Mouse (Mus musculus): Measurements from ENCODE around the gene Lsamp.

Gene Lsamp

DNA sequence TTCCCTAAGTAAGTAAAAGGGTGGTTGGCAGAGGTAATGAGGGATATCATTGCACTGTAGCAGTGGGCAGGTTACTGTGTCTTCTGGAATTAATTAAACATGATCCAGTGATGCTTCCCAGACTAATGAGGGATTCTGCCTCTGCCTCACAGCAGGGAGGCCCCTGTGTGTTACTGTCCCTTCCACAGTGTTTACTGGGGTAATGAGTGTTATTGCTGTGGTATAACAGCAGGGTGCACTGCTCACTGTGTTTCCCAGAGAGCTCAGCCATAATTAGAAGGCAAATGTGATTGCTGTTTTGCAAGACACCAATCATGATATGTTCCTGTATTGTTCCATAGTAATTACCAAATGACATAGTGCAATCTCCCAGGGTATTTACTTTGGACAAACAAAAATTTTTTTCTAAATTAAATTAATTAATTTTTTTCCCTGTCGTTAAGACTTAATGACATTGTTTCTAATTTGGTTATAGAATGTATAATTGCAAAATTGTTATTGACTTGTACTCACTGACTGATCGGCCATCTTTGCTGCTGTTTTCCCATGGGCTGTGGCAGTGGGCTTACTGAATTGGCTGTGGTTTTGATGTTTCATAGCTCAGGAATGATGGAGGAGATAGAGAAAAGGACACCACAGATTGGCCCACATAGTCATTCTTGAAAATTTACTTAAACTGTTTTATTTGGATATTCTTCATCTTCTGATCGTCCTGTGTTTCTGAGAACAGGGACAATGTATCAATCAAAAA, 655.6 kb downstream of the Lsamp start:
- in situ Hi-C loops (cut with MboI; ENCODE audit: unreplicated experiment in 2 of 2), result loop anchor here in 1 of 2 experiments (5.0 to 10.0 kb wide), 4 partner anchors 175 to 603 kb away; no protein-coding TSS in a partner anchor

DNA sequence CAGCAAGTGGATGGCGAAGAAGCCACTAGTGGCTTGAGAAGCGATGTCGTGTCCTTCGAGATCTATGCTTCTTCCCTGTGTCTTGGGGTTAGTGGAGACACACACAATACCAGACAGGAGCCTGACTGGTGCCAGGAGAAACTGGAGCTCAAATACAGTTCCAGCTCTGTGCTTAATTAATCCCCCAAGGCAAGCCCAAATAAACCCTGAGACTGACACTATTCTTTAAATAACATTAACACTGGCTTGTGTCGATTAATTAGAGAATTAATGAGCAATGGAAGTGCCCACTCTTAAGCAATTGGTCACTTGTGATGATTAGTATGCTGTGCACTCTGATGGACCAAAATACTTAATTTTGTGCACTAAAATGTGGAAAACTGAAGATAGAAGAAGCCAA, 668.6 kb downstream of the Lsamp start:
- in situ Hi-C loops (cut with MboI; ENCODE audit: unreplicated experiment in 2 of 2), result no loop called here

DNA sequence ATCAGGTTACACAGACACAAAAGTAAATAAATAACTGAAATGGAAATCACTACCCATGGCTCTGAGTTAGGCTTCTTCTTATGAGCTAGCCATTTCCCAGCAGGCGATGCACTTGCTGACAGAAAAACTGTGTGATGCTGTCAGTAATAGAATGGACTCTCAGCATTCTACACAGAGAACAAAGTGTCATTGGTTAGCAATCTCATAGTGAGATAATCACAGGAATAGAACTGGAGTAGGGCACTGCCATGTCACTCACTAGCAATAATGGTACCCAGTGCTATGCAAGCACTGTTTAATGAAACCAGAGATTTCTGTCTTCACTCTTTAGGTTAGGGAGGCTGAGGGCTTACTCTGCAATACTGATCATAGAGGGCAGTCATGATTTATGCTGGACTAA, 669.3 kb downstream of the Lsamp start:
- in situ Hi-C loops (cut with MboI; ENCODE audit: unreplicated experiment in 2 of 2), result no loop called here

DNA sequence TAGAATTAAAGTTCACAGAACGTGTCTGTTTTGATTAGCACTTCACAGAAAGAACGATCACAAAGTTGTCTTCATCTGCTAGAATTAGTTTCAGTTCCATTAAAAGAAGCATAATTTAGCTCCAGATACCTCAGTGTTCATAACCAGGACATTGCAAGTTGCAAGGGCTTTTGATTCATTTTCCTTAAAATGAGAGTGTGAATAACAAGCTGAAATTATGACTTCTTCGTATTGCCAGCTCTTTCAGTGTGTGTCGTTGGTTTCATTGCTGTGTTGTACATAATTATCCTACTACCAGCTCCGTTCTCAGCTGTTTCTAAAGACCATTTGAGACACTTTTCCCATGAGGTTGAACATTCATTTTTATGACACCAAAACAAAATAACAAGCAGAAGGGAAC, 672.2 kb downstream of the Lsamp start:
- in situ Hi-C loops (cut with MboI; ENCODE audit: unreplicated experiment in 2 of 2), result loop anchor here in 1 of 2 experiments (5.0 kb wide), 2 partner anchors 51 to 81 kb away; no protein-coding TSS in a partner anchor

DNA sequence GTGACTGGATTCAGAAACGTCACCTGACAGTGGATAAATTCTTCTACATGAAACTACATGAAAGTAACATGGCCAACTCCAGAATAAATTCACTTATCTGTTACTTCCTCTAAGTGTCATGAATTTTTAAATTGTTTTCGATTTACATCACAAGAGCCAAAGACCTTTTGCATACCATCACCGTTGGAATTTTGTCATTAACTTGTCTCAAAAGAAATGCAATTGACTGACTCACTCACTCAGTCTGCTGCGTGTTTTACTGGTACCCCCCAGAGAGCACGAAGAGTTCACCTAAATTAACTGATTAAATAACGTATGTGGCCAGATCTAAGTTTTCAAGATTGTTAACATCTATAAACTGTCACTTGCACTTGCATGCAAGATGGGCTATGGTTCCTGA, 672.7 kb downstream of the Lsamp start:
- in situ Hi-C loops (cut with MboI; ENCODE audit: unreplicated experiment in 2 of 2), result loop anchor here in 1 of 2 experiments (5.0 kb wide), 2 partner anchors 50 to 80 kb away; no protein-coding TSS in a partner anchor

DNA sequence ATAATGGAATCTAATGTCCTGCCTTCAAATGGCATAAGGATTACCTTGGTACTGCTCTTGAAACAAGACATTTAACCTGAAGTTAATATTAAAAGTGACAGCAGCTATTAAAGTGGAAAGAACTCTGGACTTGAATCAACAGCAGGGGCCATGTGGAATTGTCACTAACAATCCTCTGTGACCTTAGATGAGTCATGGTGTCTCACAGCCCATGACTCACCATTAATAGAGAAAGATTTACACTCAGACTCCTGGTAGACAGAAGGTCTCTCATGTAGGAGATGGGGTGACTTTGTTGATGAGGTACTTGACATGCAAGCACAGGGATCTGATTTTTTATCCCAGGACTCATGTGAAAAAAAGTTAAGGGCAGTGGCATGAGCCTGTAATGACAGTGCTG, 701.4 kb downstream of the Lsamp start:
- in situ Hi-C loops (cut with MboI; ENCODE audit: unreplicated experiment in 2 of 2), result no loop called here

DNA sequence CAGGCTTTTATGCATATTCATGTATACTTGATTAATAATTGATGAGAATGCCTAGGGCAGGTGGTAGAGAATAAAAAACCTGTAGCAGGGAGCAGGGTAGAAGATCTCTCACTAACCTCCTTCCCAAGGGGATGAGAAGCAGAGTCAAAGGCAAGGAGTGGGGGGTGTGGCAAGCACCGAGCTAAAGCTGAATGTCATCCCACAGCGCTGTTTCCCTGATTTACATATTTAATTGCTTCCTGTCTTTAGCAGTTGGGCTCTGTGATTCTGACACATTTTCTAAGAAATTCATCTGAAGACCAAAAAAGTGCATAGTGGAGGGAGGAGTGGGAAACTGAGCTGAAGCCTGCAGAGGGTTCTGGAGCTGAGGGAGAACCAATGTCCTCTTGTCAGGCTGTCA, 708.1 kb downstream of the Lsamp start:
- in situ Hi-C loops (cut with MboI; ENCODE audit: unreplicated experiment in 2 of 2), result no loop called here

DNA sequence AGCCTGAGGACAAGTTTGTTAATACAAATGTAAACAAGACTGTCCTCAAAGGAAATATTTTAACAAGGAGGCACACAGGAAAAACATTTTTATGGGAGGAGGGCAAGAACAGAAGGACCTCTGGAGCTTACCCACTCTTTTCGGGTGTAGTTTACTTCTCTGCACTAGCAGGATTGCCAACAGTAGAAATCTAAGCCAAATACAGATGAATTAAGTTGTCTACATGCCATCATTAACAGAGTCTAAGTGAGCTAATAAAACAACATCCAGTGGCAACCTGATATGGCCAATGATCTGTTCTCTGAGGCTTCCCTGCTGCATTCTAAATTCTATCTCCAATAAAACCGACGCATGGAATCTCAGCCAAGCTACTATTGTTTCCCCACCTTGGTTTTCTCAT, 713.1 kb downstream of the Lsamp start:
- in situ Hi-C loops (cut with MboI; ENCODE audit: unreplicated experiment in 2 of 2), result no loop called here

DNA sequence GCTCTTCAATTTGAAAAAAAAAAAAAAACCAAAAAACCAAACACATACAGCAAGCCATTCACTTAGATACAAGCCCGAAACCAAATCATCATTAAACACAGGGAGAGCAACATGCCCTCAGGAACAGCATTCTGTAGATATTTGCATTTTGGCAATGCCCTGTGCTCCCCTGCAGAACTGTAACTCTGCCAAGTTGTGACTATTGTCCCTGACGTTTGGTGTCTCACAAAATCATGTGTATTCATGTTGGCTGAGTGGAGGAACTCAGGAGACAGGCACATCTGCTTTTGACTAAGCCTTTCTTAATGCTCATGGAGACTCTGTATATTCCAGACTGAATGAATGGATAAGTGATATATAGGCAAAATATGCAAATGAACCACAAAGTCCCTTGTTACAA, 724.4 kb downstream of the Lsamp start:
- in situ Hi-C loops (cut with MboI; ENCODE audit: unreplicated experiment in 2 of 2), result loop anchor here in 1 of 2 experiments (5.0 kb wide), 1 partner anchor 51 kb away; no protein-coding TSS in a partner anchor

DNA sequence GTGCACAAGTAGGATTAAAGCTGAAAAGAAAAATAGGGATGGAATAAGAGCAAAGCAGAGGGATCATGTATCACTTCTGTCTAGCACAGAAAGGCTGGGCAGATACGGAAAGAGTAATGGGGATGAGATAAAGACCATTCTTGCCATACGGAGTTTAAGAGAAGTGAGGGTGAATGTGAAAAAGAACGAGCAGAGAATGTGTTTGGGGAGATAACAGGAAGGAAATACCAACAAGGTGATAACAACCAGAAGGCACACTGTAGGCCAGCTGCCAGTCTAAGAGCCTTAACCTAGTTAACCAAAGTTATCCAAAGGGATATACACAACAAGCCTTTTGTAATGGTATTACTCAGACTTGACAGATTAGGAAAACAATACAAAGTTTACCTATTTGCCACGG, 725.4 kb downstream of the Lsamp start:
- in situ Hi-C loops (cut with MboI; ENCODE audit: unreplicated experiment in 2 of 2), result loop anchor here in 1 of 2 experiments (5.0 kb wide), 1 partner anchor 52 kb away; no protein-coding TSS in a partner anchor

DNA sequence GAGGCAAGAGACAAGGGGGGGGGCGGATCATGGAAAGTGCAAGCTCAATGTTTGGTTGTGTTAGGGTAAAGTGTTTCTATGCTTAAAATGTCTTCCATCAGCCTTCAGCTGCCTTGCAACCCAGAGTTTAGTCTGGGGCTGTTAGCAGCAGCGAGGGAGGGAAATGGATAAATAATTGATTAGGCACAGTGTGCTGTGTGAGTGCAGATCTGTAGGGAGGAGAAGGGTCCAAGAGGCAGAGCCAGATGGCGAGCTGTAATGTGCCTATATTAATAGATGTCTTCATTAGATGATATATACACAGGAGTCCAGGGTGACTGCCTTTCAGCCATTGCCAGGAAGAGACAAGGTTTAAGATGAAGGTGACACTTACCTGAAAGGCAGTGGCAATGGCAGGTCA, 725.9 kb downstream of the Lsamp start:
- in situ Hi-C loops (cut with MboI; ENCODE audit: unreplicated experiment in 2 of 2), result no loop called here

DNA sequence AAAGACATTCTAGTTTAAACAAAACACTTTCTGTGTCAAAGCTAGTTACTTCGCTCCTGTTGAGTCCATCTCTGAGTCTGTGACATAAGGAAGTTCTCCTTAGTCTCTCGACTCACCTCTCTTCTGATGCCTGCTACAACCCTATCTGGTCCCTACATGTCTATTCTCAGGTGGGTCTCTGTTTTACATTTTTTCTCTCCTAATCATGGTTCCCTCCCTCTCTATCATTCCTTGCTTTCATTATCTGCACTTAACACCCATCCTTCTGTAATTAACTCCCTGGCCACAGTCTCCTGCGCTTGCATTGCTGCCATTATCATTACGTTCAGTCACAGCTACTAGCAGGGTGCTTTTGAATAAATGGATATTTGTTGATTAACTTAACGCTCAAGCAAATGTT, 726.3 kb downstream of the Lsamp start:
- in situ Hi-C loops (cut with MboI; ENCODE audit: unreplicated experiment in 2 of 2), result no loop called here

DNA sequence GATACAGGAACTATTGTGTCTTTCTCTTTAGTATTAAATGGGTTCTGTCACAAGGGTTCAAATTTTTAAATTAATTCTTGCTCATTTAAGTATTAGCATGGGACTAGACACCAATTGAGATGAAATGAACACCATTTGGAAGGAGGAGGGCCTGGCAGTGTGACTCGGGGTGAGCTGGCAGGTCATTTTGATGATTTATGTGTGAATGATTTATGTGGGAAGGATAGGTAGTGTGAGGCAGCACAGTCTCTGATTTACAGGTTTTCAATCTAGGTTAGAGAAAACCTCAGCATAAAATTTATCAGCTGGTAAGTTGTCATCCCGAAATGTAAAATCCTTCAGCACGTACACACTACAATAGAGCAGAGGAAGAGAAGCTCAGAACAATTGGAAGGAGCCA, 729.6 kb downstream of the Lsamp start:
- in situ Hi-C loops (cut with MboI; ENCODE audit: unreplicated experiment in 2 of 2), result no loop called here

DNA sequence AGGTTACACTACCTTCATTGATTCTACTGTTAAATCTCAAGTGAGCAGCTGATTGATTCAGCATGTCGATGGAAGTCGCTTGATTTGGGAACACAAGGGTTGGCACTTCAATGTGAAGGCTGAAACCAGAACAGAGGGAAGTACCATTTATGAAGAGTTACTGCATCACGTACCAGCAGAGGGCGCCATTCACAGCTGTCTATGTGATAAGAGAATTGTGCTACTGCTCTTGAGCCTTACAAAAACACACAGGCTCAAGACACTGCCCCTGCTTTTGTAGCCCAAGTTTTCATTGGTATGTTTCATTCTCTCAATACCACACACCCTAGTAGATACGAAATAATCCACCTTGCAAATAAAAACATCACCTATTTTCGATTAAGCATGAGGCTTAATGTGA, 754.9 kb downstream of the Lsamp start:
- in situ Hi-C loops (cut with MboI; ENCODE audit: unreplicated experiment in 2 of 2), result loop anchor here (5.0 to 25.0 kb wide), 6 partner anchors 82 to 498 kb away; no protein-coding TSS in a partner anchor

DNA sequence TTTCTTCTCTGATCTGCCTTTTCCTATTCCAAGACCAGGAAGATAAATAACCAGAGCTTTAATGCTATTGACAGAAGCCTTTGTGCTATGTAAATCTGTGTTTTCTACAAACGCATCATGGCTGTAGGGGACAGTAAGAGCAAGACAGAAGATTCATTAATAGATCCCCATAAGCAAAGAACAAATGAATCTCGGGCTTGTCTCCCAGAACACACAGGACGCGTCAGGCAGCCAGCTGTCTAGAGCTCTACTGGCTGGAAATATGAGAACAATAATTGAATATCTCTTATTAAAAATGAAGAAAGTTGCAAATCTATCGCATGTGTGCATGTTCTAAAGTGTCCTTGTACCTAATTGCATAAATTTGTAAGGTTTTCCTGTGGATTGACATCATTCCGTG, 755.6 kb downstream of the Lsamp start:
- in situ Hi-C loops (cut with MboI; ENCODE audit: unreplicated experiment in 2 of 2), result loop anchor here (5.0 to 25.0 kb wide), 6 partner anchors 82 to 498 kb away; no protein-coding TSS in a partner anchor

DNA sequence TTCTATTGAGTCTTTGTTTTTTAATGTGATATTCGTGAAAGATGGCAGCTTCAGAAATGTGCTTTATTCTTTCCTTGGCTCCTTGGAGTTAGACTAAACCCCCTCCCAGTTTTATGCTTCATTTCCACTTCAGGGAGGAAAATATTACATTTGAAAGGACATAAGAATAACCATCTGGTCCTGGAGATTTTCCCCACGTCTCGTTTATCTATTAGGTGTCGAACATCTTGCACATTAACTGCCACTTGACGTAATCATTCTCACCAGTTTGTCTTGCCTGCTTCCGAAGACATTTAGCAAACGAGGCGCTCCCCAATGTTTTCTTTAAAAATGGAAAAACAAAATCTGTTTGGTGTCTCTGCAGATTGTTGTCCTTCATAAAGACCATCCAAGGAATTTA, 756.1 kb downstream of the Lsamp start:
- in situ Hi-C loops (cut with MboI; ENCODE audit: unreplicated experiment in 2 of 2), result loop anchor here (25.0 kb wide), 1 partner anchor 497 kb away; no protein-coding TSS in a partner anchor

DNA sequence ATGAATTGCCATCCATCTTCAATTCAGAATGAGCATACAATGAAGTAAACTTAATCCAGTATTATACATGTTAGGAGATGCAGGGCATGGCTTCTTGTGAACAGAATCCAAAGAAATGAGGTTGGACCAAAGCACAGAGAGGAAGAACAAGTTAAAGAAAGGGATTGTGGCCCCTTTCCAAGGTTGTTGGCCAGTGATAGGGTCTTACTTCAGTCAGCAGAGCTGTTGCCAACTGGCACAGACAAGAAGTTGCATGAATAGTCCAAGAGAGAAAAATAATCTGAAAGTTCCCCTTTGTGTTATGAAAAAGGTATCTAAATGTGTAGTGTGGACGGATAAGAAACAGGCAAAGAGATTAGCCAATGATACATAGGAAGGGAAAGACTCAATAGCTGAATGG, 843.0 kb downstream of the Lsamp start:
- in situ Hi-C loops (cut with MboI; ENCODE audit: unreplicated experiment in 2 of 2), result no loop called here

DNA sequence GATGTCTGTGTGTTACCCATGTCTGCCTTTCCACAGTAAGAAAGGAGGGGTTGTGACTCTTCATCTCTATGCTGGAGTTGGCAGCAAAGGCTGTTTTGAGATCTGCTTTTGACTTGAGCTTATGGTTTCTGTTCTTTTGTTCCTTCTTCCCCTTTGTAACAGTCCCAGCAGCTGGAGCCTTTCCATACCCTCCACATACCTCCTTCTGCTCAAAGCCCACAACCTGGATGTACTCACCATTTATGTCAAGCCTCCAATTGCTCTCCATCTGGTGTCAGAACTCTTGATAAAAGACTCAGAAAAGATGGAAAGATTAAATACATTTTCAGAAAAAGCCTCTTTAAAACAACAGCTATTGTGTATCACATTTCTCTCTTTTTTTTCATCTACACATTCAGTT, 847.4 kb downstream of the Lsamp start:
- in situ Hi-C loops (cut with MboI; ENCODE audit: unreplicated experiment in 2 of 2), result no loop called here

DNA sequence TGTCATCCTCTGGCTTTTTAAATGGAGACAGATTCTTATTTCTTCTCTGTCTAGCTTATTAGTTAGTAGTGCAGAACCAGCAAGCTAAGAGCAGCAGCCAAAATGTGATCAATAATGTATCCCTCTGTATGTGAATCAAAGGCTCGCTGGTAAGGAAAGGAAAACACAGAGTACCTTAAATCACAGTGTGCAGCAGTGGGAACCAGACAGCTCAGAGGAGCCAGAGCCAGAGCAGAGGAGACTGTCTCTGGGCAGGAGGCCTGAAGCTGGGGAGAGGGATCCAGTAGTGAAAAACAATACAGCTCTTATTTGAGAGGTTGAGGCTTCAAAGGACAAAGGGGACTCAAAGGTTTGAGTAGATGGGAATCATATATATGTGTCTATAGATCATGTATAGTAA, 857.6 kb downstream of the Lsamp start:
- in situ Hi-C loops (cut with MboI; ENCODE audit: unreplicated experiment in 2 of 2), result no loop called here

DNA sequence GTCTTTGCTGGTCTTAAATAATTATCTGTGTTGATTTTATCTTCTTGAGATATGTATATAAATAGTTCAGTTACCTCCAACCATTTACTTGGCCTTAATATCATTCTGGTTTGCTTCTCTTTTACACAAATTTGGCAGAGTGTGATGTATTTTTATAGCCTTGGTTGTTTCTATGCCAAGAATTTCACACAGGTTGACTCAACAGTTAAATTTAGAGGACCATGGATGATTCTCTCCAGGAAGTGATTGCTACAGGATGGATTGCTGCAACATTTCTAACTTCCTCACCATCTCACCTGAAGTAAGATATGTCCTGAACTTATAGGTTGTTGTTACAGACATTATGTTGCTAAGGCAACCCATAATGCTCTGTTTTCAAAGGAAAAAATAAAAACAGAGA, 882.6 kb downstream of the Lsamp start:
- in situ Hi-C loops (cut with MboI; ENCODE audit: unreplicated experiment in 2 of 2), result no loop called here

DNA sequence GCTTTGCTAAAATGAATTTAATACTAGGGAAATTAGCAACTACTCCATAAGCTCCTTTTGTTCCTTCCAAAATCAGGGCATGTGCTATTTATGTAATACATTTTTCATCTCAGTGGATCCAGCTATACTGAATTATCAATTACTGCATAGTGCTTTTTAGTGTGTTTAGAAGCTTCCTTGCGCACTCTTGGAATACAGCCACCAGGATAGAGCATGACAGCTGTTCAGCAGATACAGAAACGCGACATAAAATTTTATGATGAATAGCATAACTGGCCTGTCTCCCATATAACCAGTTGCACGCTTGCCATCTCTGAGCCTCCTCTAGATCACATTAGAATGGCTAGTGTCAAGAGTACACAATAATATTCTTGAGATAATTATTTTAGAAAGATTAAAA, 894.1 kb downstream of the Lsamp start:
- in situ Hi-C loops (cut with MboI; ENCODE audit: unreplicated experiment in 2 of 2), result no loop called here

DNA sequence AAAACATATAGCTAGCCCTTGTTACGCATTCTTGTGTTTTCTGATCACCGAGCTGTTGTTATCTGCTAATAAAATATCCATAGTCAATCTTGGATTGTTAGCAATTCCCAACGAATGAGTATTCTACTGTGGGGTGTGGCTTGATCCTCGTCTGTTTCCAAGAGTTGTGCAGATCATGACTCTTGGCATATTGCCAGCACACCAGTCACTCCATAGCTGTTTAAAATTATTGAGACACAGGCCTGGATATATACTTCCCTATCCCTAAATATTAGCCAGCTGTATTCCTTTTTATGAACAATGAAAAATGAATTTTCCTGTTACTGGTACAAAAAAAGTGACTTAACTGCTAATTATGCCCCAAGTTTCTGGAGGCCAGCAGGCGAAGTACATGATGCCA, 897.8 kb downstream of the Lsamp start:
- in situ Hi-C loops (cut with MboI; ENCODE audit: unreplicated experiment in 2 of 2), result no loop called here

Data from v-Abl transformed pro-B cells (cell line).